22 mouse cellular contexts compared by ENCODE assay signal in the genomic region with DNA sequence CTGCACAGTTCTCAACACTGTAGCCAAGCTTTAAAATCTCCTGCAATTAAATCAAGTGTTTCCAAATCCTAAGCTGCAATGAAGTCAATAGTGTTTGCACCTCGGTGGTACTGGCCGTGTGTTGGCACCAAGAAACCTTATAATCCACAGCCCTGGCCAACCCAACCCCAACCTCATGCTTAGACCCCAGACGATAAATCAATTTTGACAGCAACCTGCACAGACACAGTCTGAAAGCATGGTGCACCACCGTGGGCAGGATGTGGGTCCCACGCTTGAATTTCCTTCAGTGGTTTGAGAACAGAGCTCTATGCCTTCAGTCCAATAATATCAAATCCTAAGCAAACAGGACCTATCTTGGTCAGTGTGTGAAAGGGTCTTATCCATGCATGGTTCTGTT.
"Had no signal": no experiment of that assay in that cellular context is flagged by ENCODE, and none has a peak within 500 bp of the region (broad histone marks: within the 10 kb centered on the region; RNA-seq: fewer than 3 reads in every experiment).

No protein-coding gene starts in this region.

- ATAC-seq: forebrain, embryonic 13.5 days; forebrain, embryonic 14.5 days; forebrain, embryonic 15.5 days; forebrain, embryonic 16.5 days; forebrain, postnatal 0 days had no signal

- DNase-seq: cerebellum, adult 2 months; cerebellum, adult 8-10 months; cerebellum, adult 9-10 months; cerebellum, adult 9-11 months; cerebellum, postnatal 10 days; cerebellum, postnatal 14 days; cerebellum, postnatal 25 days; cerebellum, postnatal 36 days; embryo, embryonic 11 days; forebrain, postnatal 0 days; gastrocnemius, adult 2 months; gastrocnemius, postnatal 10 days; gastrocnemius, postnatal 14 days; gastrocnemius, postnatal 25 days; gastrocnemius, postnatal 36 days; heart, adult 11 months; heart, adult 18-20 months; heart, adult 2 months had no signal
